Mouse (Mus musculus) left cerebral cortex, adult 2 months (tissue): ENCODE measurements around the gene Nox4. TPM values are rescaled to one million over a fixed set of nuclear protein-coding genes. Genes with fewer than 3 reads are reported as not detected.
"Not testable (repeated sequence)": the region's sequence is repeated elsewhere in the genome, so short reads cannot be mapped to it uniquely, and the experiment has no call there.

Source experiments
- DNase-seq, 2 experiments: peaks; one replicate each; pipeline ENCODE4 v3.0.0; 2021 to 2022; ENCODE audit warnings: low spot score in 2 of 2, mixed read lengths in 1 of 2; ENCODE audit errors: extremely low spot score in 1 of 2
- H3K27ac ChIP-seq: fragments of 200-600 bp; 2 replicates; pipeline ENCODE4 v1.8.1; 2022
- H3K4me3 ChIP-seq: fragments of 200-600 bp; 2 replicates; pipeline ENCODE4 v1.8.1; 2022
- CTCF ChIP-seq: fragments of 200-600 bp; IDR thresholded peaks from 2 replicates; pipeline ENCODE4 v1.8.1; 2022; ENCODE audit warnings: antibody characterized with exemption, mild to moderate bottlenecking, moderate library complexity
- intact Hi-C: fragments of 180-260 bp; cut with DNase I; formaldehyde crosslinking; loops from one replicate; pipeline ENCODE4 v1.15.1; 2025
- total RNA-seq, 2 experiments: library from RNA; stranded (reverse); gene quantifications; 2 replicates each; pipeline ENCODE4 v1.2.3; 2021

Gene Nox4
- total RNA-seq, 2 experiments from 2014 or later, result 0.32 TPM; not detected in 1

GRCm38 (mm10) chr7:87411373-87411772 is 165.5 kb downstream of the Nox4 start:
- TF ChIP-seq CTCF, result peak; percentile 35
- DNase-seq, H3K27ac ChIP-seq, H3K4me3 ChIP-seq, intact Hi-C loops: not testable (repeated sequence)

GRCm38 (mm10) chr7:87413271-87413670 is 167.4 kb downstream of the Nox4 start:
- intact Hi-C loops, result no loop called here
- H3K27ac ChIP-seq, result no peak overlapping the region

More at GRCm38 (mm10) chr7:87413271-87413670, 167.4 kb downstream of the Nox4 start:
- H3K4me3 ChIP-seq, result no peak overlapping the region
- no peak for DNase-seq
- no peak for TF ChIP-seq CTCF

Other genes with a start within 250 kb of the Nox4 start
- gene Vmn2r79, start 250.0 kb upstream of the Nox4 start, total RNA-seq, result under 1 TPM in 1 of 2 experiments, not detected in 1; 0.07 TPM
- gene Tyr, start 247.4 kb downstream of the Nox4 start, total RNA-seq, result not detected